Mouse (Mus musculus) forebrain, embryonic 11.5 days (tissue): ENCODE results near the gene Phtf1. TPM values are rescaled to one million over a fixed set of nuclear protein-coding genes. Genes with fewer than 3 reads are reported as not detected.

Source experiments
- ATAC-seq: fragments of 200-750 bp; cut with Nextera tagmentation; replicated peaks from 2 replicates; pipeline ENCODE4 v1.8.0; 2017; ENCODE audit warnings: moderate TSS enrichment; ENCODE audit not compliant: low FRiP score
- DNase-seq: peaks from one replicate; pipeline ENCODE4 v3.0.0-alpha.2; 2017; ENCODE audit warnings: low spot score
- H3K27ac ChIP-seq: fragments of 300-500 bp; sonication (generic); 2 replicates; pipeline ENCODE4 v1.5.1; 2014; ENCODE audit warnings: low read depth, low read length
- H3K27me3 ChIP-seq: fragments of 300-500 bp; sonication (generic); 2 replicates; pipeline ENCODE4 v1.6.1; 2014; ENCODE audit warnings: mild to moderate bottlenecking, low read length, mixed read lengths; ENCODE audit not compliant: control insufficient read depth, insufficient read depth
- H3K36me3 ChIP-seq: fragments of 300-500 bp; sonication (generic); 2 replicates; pipeline ENCODE4 v1.6.1; 2014; ENCODE audit warnings: mild to moderate bottlenecking, low read length, moderate library complexity, mixed read lengths; ENCODE audit not compliant: control insufficient read depth, insufficient read depth
- H3K4me1 ChIP-seq: fragments of 300-500 bp; sonication (generic); replicated peaks from 2 replicates; pipeline ENCODE4 v1.6.1; 2014; ENCODE audit warnings: low read length, mixed read lengths; ENCODE audit not compliant: control insufficient read depth, insufficient read depth
- H3K4me2 ChIP-seq: fragments of 300-500 bp; sonication (generic); 2 replicates; pipeline ENCODE4 v1.6.1; 2014; ENCODE audit warnings: low read depth, mild to moderate bottlenecking, low read length, moderate library complexity, mixed read lengths; ENCODE audit not compliant: severe bottlenecking
- H3K4me3 ChIP-seq: fragments of 300-500 bp; sonication (generic); 2 replicates; pipeline ENCODE4 v1.5.1; 2014; ENCODE audit warnings: low read depth, low read length
- H3K9ac ChIP-seq: fragments of 300-500 bp; sonication (generic); 2 replicates; pipeline ENCODE4 v1.6.1; 2014; ENCODE audit warnings: low read length
- H3K9me3 ChIP-seq: fragments of 300-500 bp; sonication (generic); 2 replicates; pipeline ENCODE4 v1.6.1; 2016; ENCODE audit warnings: low read length, mixed read lengths; ENCODE audit not compliant: control insufficient read depth
- WGBS: fragments of 180-500 bp; shearing (Covaris S2); extraction: QIAGEN DNeasy Blood & Tissue Kit; methylation state at CpG from one replicate; pipeline ENCODE4 v1.1.7; 2014; 5-methylcytosine and 5-hydroxymethylcytosine counted together
- polyA plus RNA-seq: library from polyadenylated mRNA; unstranded; fragments of >200 nt; fragmentation: Nextera tagmentation; extraction: Ambion mirVana; gene quantifications from 2 replicates; pipeline ENCODE4 v1.2.1, GENCODE M21; 2014

The Phtf1 gene
- 46.8 and 49.7 TPM in 2 replicates for polyA plus RNA-seq

GRCm38 (mm10) chr3:103967861-103968691, at the start of gene Phtf1:
TSS of gene Phtf1 (plus strand) at chr3:103968110.
- H3K4me1 ChIP-seq = peaks cover 3% of the 10 kb centered on the region; the same call in 1 of the 2 replicates
- DNase-seq = peak; percentile 93
- ATAC-seq = peak; percentile 98
- peak within 1 kb of the TSS; percentile 78 for H3K4me3 ChIP-seq
- no peaks in the 10 kb centered on the region for H3K36me3 ChIP-seq
- peak within 1 kb of the TSS; percentile 74 for H3K4me2 ChIP-seq
- H3K27me3 ChIP-seq = no peaks in the 10 kb centered on the region
- H3K9ac ChIP-seq = peak within 1 kb of the TSS; percentile 94
- WGBS = under 1% methylated on average over 62 of the region's 70 CpGs
- peak within 1 kb of the TSS; percentile 96 for H3K27ac ChIP-seq
- no peaks in the 10 kb centered on the region for H3K9me3 ChIP-seq

- DNase-seq (no peak), ATAC-seq (no peak)
- Histone ChIP-seq H3K4me2 (no peak overlapping the region), H3K4me3 (no peak overlapping the region), H3K9me3 (no peaks in the 10 kb centered on the region), H3K4me1 (peaks cover 8% of the 10 kb centered on the region; the same call in 1 of the 2 replicates), H3K36me3 (no peaks in the 10 kb centered on the region), H3K27me3 (no peaks in the 10 kb centered on the region), H3K27ac (no peak overlapping the region), H3K9ac (no peak overlapping the region)
- WGBS = 94% methylated on average over 1 of the region's 1 CpGs
Observed at GRCm38 (mm10) chr3:103920094-103920493, 47.8 kb upstream of the Phtf1 start.

GRCm38 (mm10) chr3:103925302-103925701, 42.6 kb upstream of the Phtf1 start:
- WGBS = 72% methylated on average over 3 of the region's 3 CpGs
- no peak overlapping the region for H3K27ac ChIP-seq
- DNase-seq = no peak
- H3K9ac ChIP-seq = no peak overlapping the region
- ATAC-seq = no peak
- H3K36me3 ChIP-seq = no peaks in the 10 kb centered on the region
- no peak overlapping the region for H3K4me3 ChIP-seq
- H3K4me2 ChIP-seq = no peak overlapping the region
- H3K27me3 ChIP-seq = no peaks in the 10 kb centered on the region
- H3K9me3 ChIP-seq = no peaks in the 10 kb centered on the region
- H3K4me1 ChIP-seq = peaks cover 8% of the 10 kb centered on the region; the same call in 1 of the 2 replicates

- H3K4me2 ChIP-seq = peak overlapping the region; percentile 12; the same call in 1 of the 2 replicates
- 41% methylated on average over 6 of the region's 6 CpGs for WGBS
- no peaks in the 10 kb centered on the region; the same call in 1 of the 2 replicates for H3K36me3 ChIP-seq
- no peaks in the 10 kb centered on the region for H3K27me3 ChIP-seq
- DNase-seq (no peak), ATAC-seq (no peak; the same call in 1 of the 2 replicates)
- H3K4me3 ChIP-seq = no peak overlapping the region
- peaks cover 8% of the 10 kb centered on the region; the same call in 1 of the 2 replicates for H3K4me1 ChIP-seq
- H3K27ac ChIP-seq = no peak overlapping the region
- H3K9ac ChIP-seq = no peak overlapping the region
- H3K9me3 ChIP-seq = no peaks in the 10 kb centered on the region
Observed at GRCm38 (mm10) chr3:103927511-103927910, 40.4 kb upstream of the Phtf1 start.

GRCm38 (mm10) chr3:103944794-103945562, 22.9 kb upstream of the Phtf1 start:
- Histone ChIP-seq H3K9me3 (no peaks in the 10 kb centered on the region), H3K36me3 (no peaks in the 10 kb centered on the region), H3K4me1 (no peaks in the 10 kb centered on the region), H3K27me3 (no peaks in the 10 kb centered on the region), H3K4me3 (no peak overlapping the region), H3K4me2 (no peak overlapping the region), H3K27ac (no peak overlapping the region), H3K9ac (no peak overlapping the region)
- DNase-seq = no peak
- ATAC-seq = no peak
- WGBS = 91% methylated on average over 1 of the region's 1 CpGs

GRCm38 (mm10) chr3:103948666-103949065, 19.2 kb upstream of the Phtf1 start:
- ATAC-seq (no peak), DNase-seq (no peak)
- Histone ChIP-seq H3K4me2 (no peak overlapping the region), H3K9me3 (no peaks in the 10 kb centered on the region), H3K4me1 (no peaks in the 10 kb centered on the region), H3K27me3 (no peaks in the 10 kb centered on the region), H3K4me3 (no peak overlapping the region), H3K36me3 (no peaks in the 10 kb centered on the region), H3K9ac (no peak overlapping the region), H3K27ac (no peak overlapping the region)
- 92% methylated on average over 7 of the region's 7 CpGs for WGBS

GRCm38 (mm10) chr3:103960622-103961021, 7.3 kb upstream of the Phtf1 start:
- Histone ChIP-seq H3K27ac (no peak overlapping the region), H3K36me3 (no peaks in the 10 kb centered on the region; the same call in 1 of the 2 replicates), H3K4me3 (no peak overlapping the region), H3K27me3 (no peaks in the 10 kb centered on the region), H3K4me1 (no peaks in the 10 kb centered on the region), H3K9me3 (no peaks in the 10 kb centered on the region), H3K9ac (no peak overlapping the region), H3K4me2 (no peak overlapping the region)
- ATAC-seq (no peak), DNase-seq (no peak)
- WGBS = 87% methylated on average over 3 of the region's 3 CpGs

GRCm38 (mm10) chr3:103967231-103967630, 679 bp upstream of the Phtf1 start:
- peaks cover 3% of the 10 kb centered on the region; the same call in 1 of the 2 replicates for H3K4me1 ChIP-seq
- H3K4me3 ChIP-seq = peak overlapping the region; percentile 78
- H3K36me3 ChIP-seq = no peaks in the 10 kb centered on the region
- H3K9ac ChIP-seq = peak overlapping the region; percentile 94
- DNase-seq = no peak
- no peaks in the 10 kb centered on the region for H3K27me3 ChIP-seq
- H3K27ac ChIP-seq = peak overlapping the region; percentile 96; the same call in 1 of the 2 replicates
- no peak for ATAC-seq
- H3K4me2 ChIP-seq = peak overlapping the region; percentile 74
- no peaks in the 10 kb centered on the region for H3K9me3 ChIP-seq
- 22% methylated on average over 2 of the region's 2 CpGs for WGBS
